Mouse (Mus musculus): ENCODE measurements around the gene Tnfsf15.

Tnfsf15 gene

GRCm38 (mm10) chr4:63684412-63685252, 60.3 kb downstream of the Tnfsf15 start:
- DNase-seq (ENCODE audit: low spot score) = no peak

- no peak for DNase-seq (ENCODE audit: low spot score)
Measured at GRCm38 (mm10) chr4:63683716-63684115, 61.2 kb downstream of the Tnfsf15 start.

DNA sequence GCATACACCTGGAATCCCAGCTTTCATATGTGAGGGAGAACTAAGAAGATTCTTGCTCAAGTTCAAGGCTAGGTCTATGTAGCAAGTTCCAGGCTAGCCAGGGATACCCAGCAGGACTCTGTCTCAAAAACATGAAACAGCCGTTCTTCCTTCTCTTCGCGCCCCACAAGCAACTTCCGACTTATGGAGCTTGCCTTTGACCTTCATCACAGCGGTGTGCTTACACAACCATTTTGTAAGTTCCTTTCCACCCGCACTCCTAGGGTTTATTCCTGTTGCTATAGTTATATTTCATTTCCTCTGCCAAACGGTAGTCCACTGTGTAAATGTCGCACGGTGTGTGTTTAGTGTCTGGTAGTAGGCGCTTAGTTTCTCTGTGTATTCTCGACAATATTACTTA, 61.9 kb downstream of the Tnfsf15 start:
- no peak for DNase-seq (ENCODE audit: low spot score)

DNA sequence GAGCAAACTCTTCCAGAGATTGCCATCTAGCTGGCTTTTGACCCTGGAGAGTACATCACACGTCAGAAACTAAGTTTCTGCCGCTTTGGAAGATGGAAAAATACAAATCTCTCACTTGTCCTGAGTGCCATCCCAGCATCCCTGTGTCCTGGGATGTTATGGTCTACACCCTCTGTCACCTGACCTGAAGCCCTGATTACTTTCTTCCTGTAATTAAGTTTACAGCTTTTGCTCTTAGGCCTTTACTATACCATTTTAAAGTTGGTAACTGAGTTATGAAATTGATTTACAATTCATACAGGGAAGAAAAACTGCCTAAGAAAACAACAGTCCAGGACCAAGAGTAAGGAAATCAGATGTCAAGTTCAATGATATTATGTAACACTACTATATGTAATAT, 62.5 kb downstream of the Tnfsf15 start:
- no peak for DNase-seq (ENCODE audit: low spot score)

GRCm38 (mm10) chr4:63681557-63681956, 63.4 kb downstream of the Tnfsf15 start:
- no peak for DNase-seq (ENCODE audit: low spot score)
